Mouse (Mus musculus) c-Kit-positive CD71-positive TER-119-negative erythroid progenitor cells, embryonic 14.5 days (primary cell): ENCODE measurements around the gene Serpinb8.

Experiments used
- DNase-seq: peaks from one replicate; pipeline ENCODE4 v3.0.0-alpha.2; 2013; ENCODE audit warnings: low read depth

The Serpinb8 gene

DNA sequence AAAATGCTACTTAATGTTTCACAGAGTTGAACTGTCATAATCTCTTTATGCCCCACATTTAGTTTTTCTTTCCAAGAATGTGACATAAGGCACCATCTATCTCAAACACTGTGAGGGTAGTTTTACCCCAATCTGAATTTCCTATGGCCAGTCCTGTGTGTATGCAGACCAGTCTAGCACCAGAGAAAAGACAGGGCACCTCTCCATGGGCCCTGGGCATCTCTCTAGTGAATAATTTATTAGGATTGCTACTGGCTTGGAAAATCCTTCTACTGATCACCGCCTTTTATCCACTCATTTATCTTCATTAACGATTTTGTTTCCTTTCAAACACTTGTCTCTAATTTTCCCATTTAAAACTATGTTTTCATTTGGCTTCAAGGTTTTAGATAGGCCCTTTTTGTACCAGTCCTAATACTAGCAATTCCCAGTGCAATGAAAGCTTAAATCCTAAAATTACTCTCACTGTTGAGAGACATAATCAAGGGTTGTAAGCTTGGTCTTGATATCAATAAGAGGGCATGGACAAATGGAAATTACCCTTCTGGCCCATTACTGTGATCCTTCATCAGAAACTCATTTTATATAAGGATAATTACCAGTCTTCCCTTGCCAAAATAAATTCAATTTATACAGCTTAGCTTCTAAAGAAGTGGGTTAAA, 52.8 kb downstream of the Serpinb8 start:
- DNase-seq: no peak

DNA sequence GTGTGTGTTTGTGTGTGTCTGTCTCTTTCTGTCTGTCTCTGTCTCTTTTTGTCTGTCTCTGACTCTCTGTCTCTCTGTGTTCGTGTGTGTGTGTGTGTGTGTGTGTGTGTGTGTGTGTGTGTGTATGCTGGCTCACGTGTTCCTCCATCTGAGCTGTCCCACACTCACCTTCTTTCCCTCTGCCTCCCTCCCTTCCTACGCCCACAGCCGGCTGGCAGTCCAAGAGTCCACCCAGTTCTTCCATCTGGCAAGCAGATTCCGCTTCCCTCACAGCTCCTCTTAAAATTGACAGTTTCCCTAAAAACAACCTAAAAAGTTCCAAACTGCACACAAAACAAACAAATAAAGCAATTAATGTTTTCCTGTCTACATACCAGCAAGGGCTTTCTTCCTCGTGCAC, 55.3 kb downstream of the Serpinb8 start:
- no peak for DNase-seq

DNA sequence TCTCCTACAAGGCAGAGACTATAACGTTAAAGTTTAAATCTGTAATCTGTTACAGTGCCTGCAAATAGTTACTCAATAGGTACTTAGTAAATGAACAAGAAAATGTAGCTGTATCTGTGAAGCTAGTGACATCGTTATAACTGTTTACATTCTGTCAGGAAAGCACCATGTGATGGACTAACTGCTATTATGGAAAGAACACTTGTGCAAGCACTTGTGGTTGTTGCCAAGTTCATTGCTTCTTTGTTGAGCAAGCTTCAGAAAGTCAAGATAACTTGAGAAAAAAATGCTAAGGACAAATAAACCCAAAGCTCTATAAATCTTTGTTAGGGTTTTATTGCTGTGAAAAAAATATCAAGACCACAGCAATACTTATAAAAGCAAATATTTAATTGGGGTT, 67.9 kb downstream of the Serpinb8 start:
- no peak for DNase-seq
